Mouse (Mus musculus) heart, embryonic 14.5 days (tissue): ENCODE results near the gene Efnb3. TPM values are rescaled to one million over a fixed set of nuclear protein-coding genes. Genes with fewer than 3 reads are reported as not detected.

ENCODE experiments used
- ATAC-seq: fragments of 200-750 bp; cut with Nextera tagmentation; 2 replicates; pipeline ENCODE4 v1.8.0; 2017; ENCODE audit warnings: low read depth, moderate TSS enrichment; ENCODE audit not compliant: insufficient number of reproducible peaks, insufficient read depth, low FRiP score
- H3K27ac ChIP-seq, 2 experiments: fragments of 200-500 bp in 1 of 2; fragments of 300-500 bp in 1 of 2; sonication (generic) in 1 of 2; replicated peaks in 1 of 2; 2 replicates each; pipeline ENCODE4 v1.5.1; 2012 to 2014; ENCODE audit warnings: low read depth in 2 of 2, low read length in 2 of 2, control low read depth in 1 of 2, mild to moderate bottlenecking in 1 of 2, mixed read lengths in 1 of 2; ENCODE audit not compliant: control insufficient read depth in 1 of 2, insufficient read depth in 1 of 2
- H3K27me3 ChIP-seq: fragments of 300-500 bp; sonication (generic); 2 replicates; pipeline ENCODE4 v1.6.1; 2014; ENCODE audit warnings: mild to moderate bottlenecking, low read length, control low read depth; ENCODE audit not compliant: control insufficient read depth, insufficient read depth
- H3K36me3 ChIP-seq: fragments of 300-500 bp; sonication (generic); 2 replicates; pipeline ENCODE4 v1.6.1; 2014; ENCODE audit warnings: mild to moderate bottlenecking, control low read depth, low read length, mixed read lengths; ENCODE audit not compliant: control insufficient read depth, insufficient read depth
- H3K4me1 ChIP-seq, 2 experiments: fragments of 200-500 bp in 1 of 2; fragments of 300-500 bp in 1 of 2; sonication (generic) in 1 of 2; 2 replicates each; pipeline ENCODE4 v1.6.1; 2012 to 2014; ENCODE audit warnings: low read length in 2 of 2, control low read depth in 1 of 2, mixed read lengths in 1 of 2; ENCODE audit not compliant: control insufficient read depth in 2 of 2, insufficient read depth in 2 of 2
- H3K4me2 ChIP-seq: fragments of 300-500 bp; sonication (generic); 2 replicates; pipeline ENCODE4 v1.6.1; 2014; ENCODE audit warnings: mild to moderate bottlenecking, low read length
- H3K4me3 ChIP-seq, 2 experiments: fragments of 200-500 bp in 1 of 2; fragments of 300-500 bp in 1 of 2; sonication (generic) in 1 of 2; 2 replicates each; pipeline ENCODE4 v1.5.1; 2012 to 2014; ENCODE audit warnings: low read length in 2 of 2, mild to moderate bottlenecking in 2 of 2, control low read depth in 1 of 2, low read depth in 1 of 2, moderate library complexity in 1 of 2; ENCODE audit not compliant: control insufficient read depth in 1 of 2, insufficient read depth in 1 of 2
- H3K9ac ChIP-seq: fragments of 300-500 bp; sonication (generic); 2 replicates; pipeline ENCODE4 v1.6.1; 2014; ENCODE audit warnings: mild to moderate bottlenecking, low read length
- H3K9me3 ChIP-seq: fragments of 300-500 bp; sonication (generic); 2 replicates; pipeline ENCODE4 v1.6.1; 2016; ENCODE audit warnings: low read length, control low read depth; ENCODE audit not compliant: control insufficient read depth
- WGBS: fragments of 180-500 bp; shearing (Covaris S2); extraction: QIAGEN DNeasy Blood & Tissue Kit; methylation state at CpG from one replicate; pipeline ENCODE4 v1.1.7; 2014; 5-methylcytosine and 5-hydroxymethylcytosine counted together
- polyA plus RNA-seq: library from polyadenylated mRNA; unstranded; fragments of >200 nt; fragmentation: Nextera tagmentation; extraction: Ambion mirVana; gene quantifications from 2 replicates; pipeline ENCODE4 v1.2.1, GENCODE M21; 2014

The Efnb3 gene
- polyA plus RNA-seq, 1 experiment from 2014 or later: 20.4 TPM

- no peak for ATAC-seq
- H3K4me1 ChIP-seq: peaks cover 12 to 23% of the 10 kb centered on the region in 2 experiments
- H3K27me3 ChIP-seq: no peaks in the 10 kb centered on the region
- H3K27ac ChIP-seq: no peak overlapping the region
- H3K4me2 ChIP-seq: peak overlapping the region; percentile 75
- peak overlapping the region; percentile 68 to 79 for H3K4me3 ChIP-seq
- H3K9ac ChIP-seq: peak overlapping the region; percentile 86
- 6% methylated on average over 15 of the region's 15 CpGs for WGBS
- peaks cover 19% of the 10 kb centered on the region for H3K36me3 ChIP-seq
- H3K9me3 ChIP-seq: no peaks in the 10 kb centered on the region
Observed at GRCm38 (mm10) chr11:69578301-69578700, 18.3 kb upstream of the Efnb3 start.

DNA sequence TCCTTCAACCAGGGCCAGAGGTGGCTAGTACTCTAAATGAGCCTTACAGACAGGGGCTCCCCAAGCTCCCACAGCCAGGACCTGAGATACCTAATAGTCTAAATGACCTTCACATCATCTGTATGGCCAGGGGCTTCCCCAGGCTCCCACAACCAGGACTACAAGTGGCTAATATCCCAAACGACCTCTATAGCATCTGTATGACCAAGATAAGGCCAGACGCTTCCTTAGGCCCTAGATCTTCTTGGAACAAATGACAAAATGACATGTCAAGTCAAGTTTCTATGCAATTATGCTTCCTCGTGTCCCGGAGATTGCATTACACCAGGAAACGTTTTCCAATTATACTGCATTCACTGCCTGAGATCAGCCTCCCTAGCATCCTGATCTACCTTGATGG is 16.3 kb upstream of the Efnb3 start:
- no peak overlapping the region for H3K27ac ChIP-seq
- WGBS: 62% methylated on average over 5 of the region's 5 CpGs
- H3K36me3 ChIP-seq: peaks cover 32% of the 10 kb centered on the region
- no peak overlapping the region for H3K4me3 ChIP-seq
- no peaks in the 10 kb centered on the region for H3K9me3 ChIP-seq
- H3K4me2 ChIP-seq: no peak overlapping the region
- peaks cover 9 to 15% of the 10 kb centered on the region in 2 experiments for H3K4me1 ChIP-seq
- H3K27me3 ChIP-seq: no peaks in the 10 kb centered on the region
- no peak for ATAC-seq
- no peak overlapping the region for H3K9ac ChIP-seq

DNA sequence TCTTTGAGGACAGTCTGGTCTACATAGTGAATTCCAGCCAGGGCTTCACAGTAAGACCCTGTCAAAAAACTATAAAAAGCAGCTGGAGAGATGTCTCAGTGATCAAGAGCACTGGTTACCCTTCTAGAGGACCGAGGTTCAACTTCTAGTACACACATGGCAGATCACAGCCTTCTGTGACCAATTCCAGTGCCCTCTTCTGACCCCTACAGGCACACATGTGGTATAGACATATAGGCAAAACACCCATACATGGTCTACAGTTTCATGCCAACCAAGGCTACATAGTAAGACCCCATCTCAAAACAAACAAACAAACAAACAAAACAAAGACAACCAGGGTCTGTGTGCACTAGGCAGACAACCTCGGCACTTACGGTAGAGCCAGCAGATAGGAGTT is 15.2 kb upstream of the Efnb3 start:
- Histone ChIP-seq H3K27me3 (no peaks in the 10 kb centered on the region), H3K4me3 (no peak overlapping the region), H3K9me3 (no peaks in the 10 kb centered on the region), H3K27ac (no peak overlapping the region), H3K9ac (no peak overlapping the region), H3K4me2 (no peak overlapping the region), H3K4me1 (peaks cover 9 to 15% of the 10 kb centered on the region in 2 experiments), H3K36me3 (peaks cover 43% of the 10 kb centered on the region)
- 48% methylated on average over 3 of the region's 3 CpGs for WGBS
- ATAC-seq: no peak

DNA sequence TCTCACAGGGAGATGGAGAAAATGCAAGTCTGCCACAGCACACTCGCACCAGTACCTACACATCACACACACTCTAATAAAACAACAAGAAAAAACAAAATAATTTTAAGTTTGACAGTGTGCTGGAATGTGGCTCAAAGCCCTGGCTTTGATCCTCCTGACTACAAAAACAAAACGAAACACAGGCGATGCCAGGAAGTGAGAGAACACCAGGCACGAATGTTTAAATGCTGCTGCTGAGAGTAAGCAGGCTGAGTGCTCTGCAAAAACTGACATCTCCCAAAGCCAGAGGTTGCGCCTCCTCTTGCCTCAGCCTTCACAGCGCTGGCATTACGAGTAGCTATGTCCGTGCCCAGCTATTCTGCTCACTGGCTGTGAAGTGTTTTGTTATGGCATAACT is 5.1 kb upstream of the Efnb3 start:
- H3K9ac ChIP-seq: no peak overlapping the region
- WGBS: 68% methylated on average over 8 of the region's 8 CpGs
- peaks cover 25 to 28% of the 10 kb centered on the region in 2 experiments for H3K4me1 ChIP-seq
- H3K9me3 ChIP-seq: no peaks in the 10 kb centered on the region
- no peak overlapping the region for H3K27ac ChIP-seq
- no peaks in the 10 kb centered on the region; the same call in 1 of the 2 replicates for H3K27me3 ChIP-seq
- no peak for ATAC-seq
- H3K36me3 ChIP-seq: peaks cover 41% of the 10 kb centered on the region
- H3K4me3 ChIP-seq: no peak overlapping the region
- no peak overlapping the region for H3K4me2 ChIP-seq

DNA sequence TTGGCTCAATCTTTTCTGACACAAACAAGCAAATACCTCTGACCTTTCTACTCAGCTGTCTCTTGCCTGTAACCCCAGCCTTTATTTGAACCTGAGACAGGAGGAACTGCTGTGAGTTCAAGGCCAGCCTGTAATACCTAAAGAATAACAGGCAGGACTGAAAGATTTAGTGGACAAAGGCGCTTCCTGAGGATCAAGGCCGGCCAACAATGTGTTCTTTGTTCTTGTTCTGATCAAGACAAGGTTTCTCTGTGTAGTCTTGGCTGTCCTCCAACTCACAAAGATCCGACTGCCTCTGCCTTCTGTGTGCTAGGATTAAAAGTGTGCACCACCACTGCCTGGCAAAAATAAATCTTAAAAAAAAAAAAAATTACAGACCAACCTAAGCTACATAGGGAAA is 4.4 kb upstream of the Efnb3 start:
- no peak overlapping the region for H3K4me3 ChIP-seq
- H3K36me3 ChIP-seq: peaks cover 33% of the 10 kb centered on the region
- peaks cover 25 to 28% of the 10 kb centered on the region in 2 experiments for H3K4me1 ChIP-seq
- ATAC-seq: no peak
- no peak overlapping the region for H3K27ac ChIP-seq
- H3K9me3 ChIP-seq: no peaks in the 10 kb centered on the region
- H3K27me3 ChIP-seq: no peaks in the 10 kb centered on the region; the same call in 1 of the 2 replicates
- no peak overlapping the region for H3K9ac ChIP-seq
- H3K4me2 ChIP-seq: no peak overlapping the region
- WGBS: 56% methylated on average over 3 of the region's 3 CpGs

DNA sequence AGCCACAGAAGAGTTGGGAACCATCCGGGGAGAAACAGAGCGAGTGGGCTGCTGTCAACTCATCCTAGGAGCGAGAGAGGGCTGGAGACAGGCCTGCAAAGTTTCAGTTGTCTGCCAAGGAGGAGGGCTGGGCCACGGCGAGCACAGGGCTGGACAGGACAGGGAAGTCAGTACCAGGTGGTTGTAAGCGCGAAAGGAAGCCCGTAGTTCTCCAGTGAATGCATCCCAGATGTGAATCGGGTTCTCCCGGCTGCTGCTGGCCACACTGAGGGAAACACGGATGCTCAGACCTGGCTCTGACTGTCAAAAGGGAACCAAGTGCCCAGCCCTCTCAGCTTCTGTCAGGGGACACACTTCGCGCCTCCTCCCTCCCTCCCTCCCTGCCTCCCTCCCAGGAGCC is 3.4 kb upstream of the Efnb3 start:
- peaks cover 30 to 32% of the 10 kb centered on the region in 2 experiments for H3K4me1 ChIP-seq
- no peak for ATAC-seq
- WGBS: 49% methylated on average over 13 of the region's 13 CpGs
- no peak overlapping the region for H3K4me3 ChIP-seq
- no peak overlapping the region for H3K27ac ChIP-seq
- H3K27me3 ChIP-seq: no peaks in the 10 kb centered on the region; the same call in 1 of the 2 replicates
- no peaks in the 10 kb centered on the region for H3K9me3 ChIP-seq
- no peak overlapping the region for H3K9ac ChIP-seq
- H3K4me2 ChIP-seq: no peak overlapping the region
- peaks cover 32% of the 10 kb centered on the region for H3K36me3 ChIP-seq

- H3K9me3 ChIP-seq: no peaks in the 10 kb centered on the region
- H3K27ac ChIP-seq: peak overlapping the region; percentile 50 to 97
- peak overlapping the region; percentile 94 for H3K4me2 ChIP-seq
- 20% methylated on average over 16 of the region's 16 CpGs for WGBS
- H3K36me3 ChIP-seq: peaks cover 24% of the 10 kb centered on the region
- H3K4me1 ChIP-seq: peaks cover 36 to 37% of the 10 kb centered on the region in 2 experiments
- H3K4me3 ChIP-seq: peak overlapping the region in 1 of 2 experiments; percentile 79; a peak in 2 of 4 replicates
- H3K27me3 ChIP-seq: no peaks in the 10 kb centered on the region; the same call in none of the 2 replicates
- H3K9ac ChIP-seq: peak overlapping the region; percentile 95
- no peak for ATAC-seq
Observed at GRCm38 (mm10) chr11:69560896-69561854, 1.2 kb upstream of the Efnb3 start.
